ENCODE assay signal across 19 mouse cellular contexts in genomic region chr7:123573721-123574120, GRCm38 (mm10).
DNase-seq lines count a peak whose midpoint lies in the region; ATAC-seq and TF ChIP-seq lines count a peak whose summit lies in the region.
"Had no signal": no experiment of that assay in that cellular context is flagged by ENCODE, and none has a peak within 500 bp of the region (broad histone marks: within the 10 kb centered on the region; RNA-seq: fewer than 3 reads in every experiment).

No protein-coding gene starts in this region.

- H3K4me2 ChIP-seq in midbrain, embryonic 13.5 days (replicated peaks): no peak overlapping the region
- no peak overlapping the region for H3K4me2 ChIP-seq in midbrain, embryonic 11.5 days
- H3K4me2 ChIP-seq: embryonic facial prominence, embryonic 15.5 days had no signal

- DNase-seq in frontal cortex, postnatal 36 days (ENCODE audit: low spot score in 2 of 2): peak; percentile 9 to 33
- no peak for DNase-seq in frontal cortex, postnatal 25 days (ENCODE audit: low spot score in 2 of 2)
- no peak for DNase-seq in midbrain, embryonic 11.5 days (ENCODE audit: low spot score, missing footprints)
- peak in 1 of 2 experiments; percentile 15 for DNase-seq in layer of hippocampus, adult 2 months (ENCODE audit: low spot score in 2 of 2)
- peak; percentile 9 for DNase-seq in right cerebral cortex, postnatal 14 days
- DNase-seq in lung, postnatal 10 days: no peak
- DNase-seq in heart, adult 18-20 months: no peak
- DNase-seq: adrenal gland, postnatal 10 days; cerebellum, postnatal 25 days; heart, adult 2 months; heart, postnatal 36 days; kidney, adult 18-20 months; thymus, postnatal 36 days had no signal

- no peaks in the 10 kb centered on the region for H3K27me3 ChIP-seq in midbrain, embryonic 13.5 days
- H3K27me3 ChIP-seq in midbrain, embryonic 11.5 days (ENCODE audit: control insufficient read depth, insufficient read depth, low read length): no peaks in the 10 kb centered on the region
- H3K27me3 ChIP-seq: embryonic facial prominence, embryonic 15.5 days had no signal

- TF ChIP-seq CTCF in layer of hippocampus, adult 2 months (conservative IDR thresholded peaks at IDR 0.05): no peak

- 0 out of 2 replicates have a peak overlapping the region, but pooled peaks have one; percentile 5 for H3K27ac ChIP-seq in midbrain, embryonic 13.5 days
- H3K27ac ChIP-seq in midbrain, embryonic 11.5 days (ENCODE audit: low read depth, low read length): no peak overlapping the region
- H3K27ac ChIP-seq in layer of hippocampus, adult 2 months: peak overlapping the region; percentile 4; the same call in 1 of the 2 replicates
- H3K27ac ChIP-seq: embryonic facial prominence, embryonic 15.5 days; heart, adult 2 months; limb, embryonic 10.5 days; liver, embryonic 14.5 days; macrophage had no signal

- H3K4me3 ChIP-seq in midbrain, embryonic 13.5 days (replicated peaks): no peak overlapping the region
- H3K4me3 ChIP-seq in midbrain, embryonic 11.5 days (ENCODE audit: low read depth, low read length): no peak overlapping the region
- no peak overlapping the region for H3K4me3 ChIP-seq in layer of hippocampus, adult 2 months
- H3K4me3 ChIP-seq: embryonic facial prominence, embryonic 15.5 days; heart, adult 2 months; limb, embryonic 10.5 days had no signal

- no peaks in the 10 kb centered on the region for H3K9me3 ChIP-seq in midbrain, embryonic 13.5 days
- H3K9me3 ChIP-seq in midbrain, embryonic 11.5 days (ENCODE audit: control insufficient read depth, low read length): no peaks in the 10 kb centered on the region
- H3K9me3 ChIP-seq: embryonic facial prominence, embryonic 15.5 days; G1E; limb, embryonic 10.5 days had no signal

- ATAC-seq in midbrain, embryonic 13.5 days: no peak
- ATAC-seq in midbrain, embryonic 11.5 days (ENCODE audit: low FRiP score): no peak

- no peak overlapping the region for H3K9ac ChIP-seq in midbrain, embryonic 13.5 days (replicated peaks)
- H3K9ac ChIP-seq in midbrain, embryonic 11.5 days (ENCODE audit: low read length): no peak overlapping the region
- H3K9ac ChIP-seq: embryonic facial prominence, embryonic 15.5 days; liver, embryonic 14.5 days had no signal

- H3K36me3 ChIP-seq in midbrain, embryonic 13.5 days: no peaks in the 10 kb centered on the region
- no peaks in the 10 kb centered on the region for H3K36me3 ChIP-seq in midbrain, embryonic 11.5 days (ENCODE audit: control insufficient read depth, insufficient read depth, low read length)
- H3K36me3 ChIP-seq: embryonic facial prominence, embryonic 15.5 days; G1E; limb, embryonic 10.5 days had no signal

- WGBS in midbrain, embryonic 13.5 days: 25% methylated on average over 3 of the region's 3 CpGs
- WGBS in midbrain, embryonic 11.5 days: 28% methylated on average over 3 of the region's 3 CpGs

- H3K4me1 ChIP-seq in midbrain, embryonic 13.5 days (replicated peaks): peaks cover 13% of the 10 kb centered on the region
- H3K4me1 ChIP-seq in midbrain, embryonic 11.5 days (ENCODE audit: control insufficient read depth, insufficient read depth, low read length): peaks cover 8% of the 10 kb centered on the region

Comparison
In these comparisons a context has a peak if more than half of its experiments do, and no peak if none do; other contexts are left out.
1. DNase-seq: peak in frontal cortex, postnatal 36 days (2 of 2) and right cerebral cortex, postnatal 14 days (single experiment); none in frontal cortex, postnatal 25 days (0 of 2), midbrain, embryonic 11.5 days (single experiment), lung, postnatal 10 days (single experiment) and heart, adult 18-20 months (0 of 2).